Mouse (Mus musculus) neural tube, embryonic 10.5 days (tissue): ENCODE measurements at regions not wholly inside any gene's neighbourhood (a gene's known extent, or its start where the extent isn't known, plus 50 kb on each side); places are given as distances from the start of the nearest gene placed in this dataset.
A peak's percentile ranks its signal among the peaks of the same experiment; 100 is the strongest.

Experiments used
- DNase-seq: peaks from one replicate; pipeline ENCODE4 v3.0.0-alpha.2; 2017; ENCODE audit warnings: low spot score; ENCODE audit errors: extremely low spot score

GRCm38 (mm10) chr3:120217710-120218109 is 433.4 kb upstream of the Ptbp2 start:
- DNase-seq = no peak

GRCm38 (mm10) chr3:120214616-120215250 is 430.5 kb upstream of the Ptbp2 start:
- DNase-seq = no peak

GRCm38 (mm10) chr3:120199403-120199802 is 415.1 kb upstream of the Ptbp2 start:
- DNase-seq = no peak

GRCm38 (mm10) chr3:120194501-120194900 is 410.2 kb upstream of the Ptbp2 start:
- no peak for DNase-seq

GRCm38 (mm10) chr3:120192439-120193326 is 408.4 kb upstream of the Ptbp2 start:
- peak; percentile 56 for DNase-seq

- DNase-seq = no peak
These were observed 405.3 kb upstream of the Ptbp2 start for GRCm38 (mm10) chr3:120189606-120190005.

- no peak for DNase-seq
These were observed 396.8 kb upstream of the Ptbp2 start for GRCm38 (mm10) chr3:120180931-120181610.

- DNase-seq = no peak
These were observed 391.4 kb upstream of the Ptbp2 start for GRCm38 (mm10) chr3:120175632-120176031.
